Mouse (Mus musculus) kidney, embryonic 15.5 days (tissue): ENCODE results near the gene Cyb5r3. TPM values are rescaled to one million over a fixed set of nuclear protein-coding genes. Genes with fewer than 3 reads are reported as not detected.

Experiments used
- ATAC-seq: fragments of 200-750 bp; cut with Nextera tagmentation; replicated peaks from 2 replicates; pipeline ENCODE4 v1.8.0; 2017; ENCODE audit warnings: moderate TSS enrichment; ENCODE audit not compliant: low FRiP score
- H3K27ac ChIP-seq: fragments of 300-500 bp; sonication (generic); 2 replicates; pipeline ENCODE4 v1.5.1; 2015; ENCODE audit warnings: mild to moderate bottlenecking, inconsistent platforms
- H3K27me3 ChIP-seq: fragments of 300-500 bp; sonication (generic); 2 replicates; pipeline ENCODE4 v1.6.1; 2015; ENCODE audit warnings: inconsistent platforms
- H3K36me3 ChIP-seq: fragments of 300-500 bp; sonication (generic); 2 replicates; pipeline ENCODE4 v1.6.1; 2015; ENCODE audit warnings: inconsistent platforms
- H3K4me1 ChIP-seq: fragments of 300-500 bp; sonication (generic); 2 replicates; pipeline ENCODE4 v1.6.1; 2015; ENCODE audit warnings: inconsistent platforms
- H3K4me2 ChIP-seq: fragments of 300-500 bp; sonication (generic); 2 replicates; pipeline ENCODE4 v1.6.1; 2015; ENCODE audit warnings: moderate library complexity, mild to moderate bottlenecking, inconsistent platforms
- H3K4me3 ChIP-seq: fragments of 300-500 bp; sonication (generic); replicated peaks from 2 replicates; pipeline ENCODE4 v1.5.1; 2015; ENCODE audit warnings: mild to moderate bottlenecking, inconsistent platforms
- H3K9ac ChIP-seq: fragments of 300-500 bp; sonication (generic); 2 replicates; pipeline ENCODE4 v1.6.1; 2015; ENCODE audit warnings: mild to moderate bottlenecking, inconsistent platforms
- H3K9me3 ChIP-seq: fragments of 300-500 bp; sonication (generic); replicated peaks from 2 replicates; pipeline ENCODE4 v1.6.1; 2016; ENCODE audit warnings: inconsistent platforms
- WGBS: fragments of 180-500 bp; shearing (Covaris S2); methylation state at CpG from one replicate; pipeline ENCODE4 v1.1.7; 2015; ENCODE audit warnings: mixed read lengths; 5-methylcytosine and 5-hydroxymethylcytosine counted together
- polyA plus RNA-seq: library from polyadenylated mRNA; unstranded; fragments of >200 nt; fragmentation: Nextera tagmentation; extraction: Ambion mirVana; gene quantifications from 2 replicates; pipeline ENCODE4 v1.2.1, GENCODE M21; 2015

Cyb5r3 gene
- polyA plus RNA-seq, 1 experiment from 2014 or later = 166 TPM

DNA sequence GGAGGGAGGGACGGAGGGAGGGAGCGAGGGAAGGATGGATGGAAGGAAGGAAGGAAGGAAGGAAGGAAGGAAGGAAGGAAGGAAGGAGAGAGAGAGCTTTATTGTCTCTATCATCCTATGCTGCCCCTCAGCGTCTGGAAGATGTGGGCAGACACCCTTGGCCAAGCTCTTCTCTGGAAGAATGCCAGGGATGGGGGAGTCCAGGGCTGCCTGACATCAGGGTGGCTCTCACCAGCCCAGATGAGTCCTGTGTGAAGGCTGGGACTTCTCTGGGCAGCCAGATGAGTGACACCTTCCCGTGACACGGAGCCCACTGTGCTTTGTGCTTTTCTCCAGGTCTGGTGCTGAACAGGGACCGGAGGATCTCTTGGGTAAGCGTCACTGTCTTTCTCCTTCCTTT is 60.5 kb downstream of the Cyb5r3 start:
- WGBS = 78% methylated on average over 7 of the region's 7 CpGs
- no peak overlapping the region for H3K4me2 ChIP-seq
- no peak for ATAC-seq
- H3K4me1 ChIP-seq = peaks cover 7% of the 10 kb centered on the region
- peaks cover 29% of the 10 kb centered on the region for H3K36me3 ChIP-seq
- no peaks in the 10 kb centered on the region for H3K27me3 ChIP-seq
- H3K9ac ChIP-seq = no peak overlapping the region
- no peak overlapping the region for H3K27ac ChIP-seq
- H3K4me3 ChIP-seq = no peak overlapping the region
- no peaks in the 10 kb centered on the region for H3K9me3 ChIP-seq

DNA sequence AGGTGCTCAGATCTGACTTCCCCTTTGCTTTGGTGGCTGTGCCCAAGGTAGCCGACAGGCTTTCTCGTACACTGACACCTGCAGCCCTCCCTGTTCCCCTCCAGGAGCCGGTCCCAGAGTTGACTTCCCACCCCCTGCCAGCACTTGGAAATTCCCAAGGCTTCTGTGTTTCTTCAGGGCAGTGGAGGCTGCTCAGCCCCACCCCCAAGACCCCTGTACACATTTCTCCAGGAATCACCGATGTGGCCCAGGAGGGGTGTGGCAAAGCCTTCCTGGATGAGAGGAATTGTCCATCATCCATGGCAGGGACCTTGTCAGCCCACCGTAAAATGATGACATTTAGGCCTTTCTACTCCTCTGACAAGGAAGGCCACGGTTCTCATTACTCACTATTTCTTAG is 61.1 kb downstream of the Cyb5r3 start:
- Histone ChIP-seq H3K9ac (no peak overlapping the region), H3K27me3 (no peaks in the 10 kb centered on the region), H3K36me3 (peaks cover 23% of the 10 kb centered on the region), H3K27ac (no peak overlapping the region), H3K4me1 (peaks cover 7% of the 10 kb centered on the region), H3K9me3 (no peaks in the 10 kb centered on the region), H3K4me3 (no peak overlapping the region), H3K4me2 (no peak overlapping the region)
- WGBS = 61% methylated on average over 6 of the region's 6 CpGs
- ATAC-seq = no peak

GRCm38 (mm10) chr15:83107814-83108213 is 64.6 kb downstream of the Cyb5r3 start:
- Histone ChIP-seq H3K9ac (no peak overlapping the region), H3K4me2 (no peak overlapping the region), H3K4me3 (no peak overlapping the region), H3K27ac (no peak overlapping the region), H3K27me3 (no peaks in the 10 kb centered on the region), H3K9me3 (no peaks in the 10 kb centered on the region), H3K4me1 (peaks cover 4% of the 10 kb centered on the region; the same call in 1 of the 2 replicates), H3K36me3 (peaks cover 10% of the 10 kb centered on the region; the same call in 1 of the 2 replicates)
- 47% methylated on average over 6 of the region's 6 CpGs for WGBS
- no peak for ATAC-seq

DNA sequence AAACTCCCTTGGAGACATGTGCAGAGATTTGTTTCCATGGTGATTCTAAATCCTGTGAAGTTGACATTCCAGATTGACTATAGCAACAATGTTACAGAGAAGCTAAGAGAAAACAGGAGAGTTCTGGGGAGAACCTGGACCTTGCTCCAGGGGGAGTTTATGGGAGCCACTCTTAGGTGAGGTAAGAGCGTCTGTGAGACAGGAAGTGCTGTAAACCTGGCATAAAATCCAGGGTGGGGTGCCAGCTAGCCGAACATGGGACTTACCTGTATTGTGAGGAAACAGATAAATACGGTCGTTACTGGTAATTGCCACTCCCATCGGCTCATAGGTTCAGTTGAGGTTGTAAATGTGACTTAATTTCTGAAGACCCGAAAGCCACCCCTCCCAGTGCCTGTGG is 66.0 kb downstream of the Cyb5r3 start:
- 61% methylated on average over 6 of the region's 6 CpGs for WGBS
- no peak for ATAC-seq

More for the DNA sequence above, 66.0 kb downstream of the Cyb5r3 start:
- no peak overlapping the region for H3K9ac ChIP-seq
- peaks cover 6% of the 10 kb centered on the region for H3K4me1 ChIP-seq
- no peak overlapping the region for H3K27ac ChIP-seq
- peaks cover 10% of the 10 kb centered on the region; the same call in 1 of the 2 replicates for H3K36me3 ChIP-seq
- no peak overlapping the region for H3K4me2 ChIP-seq
- H3K4me3 ChIP-seq = no peak overlapping the region
- H3K27me3 ChIP-seq = no peaks in the 10 kb centered on the region
- H3K9me3 ChIP-seq = no peaks in the 10 kb centered on the region

Other genes starting within 250 kb of the Cyb5r3 start
- gene Tcf20, start 184.7 kb downstream of the Cyb5r3 start, polyA plus RNA-seq = 8.4 and 9.3 TPM in 2 replicates
- gene Nfam1, start 139.3 kb downstream of the Cyb5r3 start, polyA plus RNA-seq = 2.9 and 3.0 TPM in 2 replicates
- gene Serhl, start 83.1 kb downstream of the Cyb5r3 start, polyA plus RNA-seq = 54.1 and 59.4 TPM in 2 replicates
- gene Rrp7a, start 49.8 kb downstream of the Cyb5r3 start, polyA plus RNA-seq = 61.4 and 74.3 TPM in 2 replicates
- gene Poldip3, start 23.2 kb downstream of the Cyb5r3 start, polyA plus RNA-seq = 144 and 148 TPM in 2 replicates
- 19.1 and 20.8 TPM in 2 replicates for gene A4galt, start 79.2 kb upstream of the Cyb5r3 start, polyA plus RNA-seq
- gene Arfgap3, start 177.7 kb upstream of the Cyb5r3 start, polyA plus RNA-seq = 35.7 and 36.3 TPM in 2 replicates